Mouse (Mus musculus) liver, postnatal 0 days (tissue): ENCODE results near the gene Olfr543.

ENCODE experiments used
- CTCF ChIP-seq: sonication (generic); IDR thresholded peaks from 2 replicates; pipeline ENCODE4 v1.5.1; 2016; ENCODE audit warnings: antibody characterized with exemption, low read depth
- EP300 ChIP-seq: IDR thresholded peaks from 2 replicates; pipeline ENCODE4 v1.6.1; 2016; ENCODE audit warnings: antibody characterized with exemption, low read depth, mild to moderate bottlenecking

- TF ChIP-seq EP300, result no peak
- TF ChIP-seq CTCF, result peak; percentile 89
Measured at GRCm38 (mm10) chr7:102512814-102513435, 31.4 kb upstream of the Olfr543 start.
